Mouse (Mus musculus) forebrain, embryonic 14.5 days (tissue): Measurements from ENCODE around the gene Fbxo42. TPM values are rescaled to one million over a fixed set of nuclear protein-coding genes. Genes with fewer than 3 reads are reported as not detected.

Source experiments
- ATAC-seq: fragments of 200-750 bp; cut with Nextera tagmentation; 2 replicates; pipeline ENCODE4 v1.8.0; 2017; ENCODE audit warnings: mild to moderate bottlenecking, moderate library complexity
- DNase-seq: peaks from one replicate; pipeline ENCODE4 v3.0.0-alpha.2; 2015; ENCODE audit warnings: low spot score
- H3K27ac ChIP-seq: fragments of 300-500 bp; sonication (generic); 2 replicates; pipeline ENCODE4 v1.5.1; 2014; ENCODE audit warnings: low read depth, mild to moderate bottlenecking, control low read depth, low read length, moderate library complexity
- H3K27me3 ChIP-seq: fragments of 300-500 bp; sonication (generic); replicated peaks from 2 replicates; pipeline ENCODE4 v1.6.1; 2014; ENCODE audit warnings: low read length, control low read depth, mixed read lengths; ENCODE audit not compliant: control insufficient read depth, insufficient read depth
- H3K36me3 ChIP-seq: fragments of 300-500 bp; sonication (generic); 2 replicates; pipeline ENCODE4 v1.6.1; 2014; ENCODE audit warnings: low read length, control low read depth; ENCODE audit not compliant: control insufficient read depth, insufficient read depth
- H3K4me1 ChIP-seq: fragments of 300-500 bp; sonication (generic); 2 replicates; pipeline ENCODE4 v1.6.1; 2014; ENCODE audit warnings: antibody characterized with exemption, low read length, control low read depth; ENCODE audit not compliant: control insufficient read depth, insufficient read depth
- H3K4me2 ChIP-seq: fragments of 300-500 bp; sonication (generic); 2 replicates; pipeline ENCODE4 v1.6.1; 2014; ENCODE audit warnings: mild to moderate bottlenecking, control low read depth, low read length
- H3K4me3 ChIP-seq: fragments of 300-500 bp; sonication (generic); 2 replicates; pipeline ENCODE4 v1.5.1; 2014; ENCODE audit warnings: low read depth, low read length, control low read depth
- H3K9ac ChIP-seq: fragments of 300-500 bp; sonication (generic); 2 replicates; pipeline ENCODE4 v1.6.1; 2014; ENCODE audit warnings: mild to moderate bottlenecking, low read length, control low read depth, moderate library complexity
- H3K9me3 ChIP-seq: fragments of 300-500 bp; sonication (generic); replicated peaks from 2 replicates; pipeline ENCODE4 v1.6.1; 2016; ENCODE audit warnings: low read length, control low read depth, mixed read lengths; ENCODE audit not compliant: control insufficient read depth
- WGBS: fragments of 180-500 bp; shearing (Covaris S2); extraction: QIAGEN DNeasy Blood & Tissue Kit; methylation state at CpG from one replicate; pipeline ENCODE4 v1.1.7; 2014; 5-methylcytosine and 5-hydroxymethylcytosine counted together
- polyA plus RNA-seq: library from polyadenylated mRNA; unstranded; fragments of >200 nt; fragmentation: Nextera tagmentation; extraction: Ambion mirVana; gene quantifications from 2 replicates; pipeline ENCODE4 v1.2.1, GENCODE M21; 2014

Gene Fbxo42
- polyA plus RNA-seq, 1 experiment from 2014 or later, result 22.3 TPM

- no peak for DNase-seq
- Histone ChIP-seq H3K9ac (peak overlapping the region; percentile 69), H3K27me3 (no peaks in the 10 kb centered on the region), H3K36me3 (no peaks in the 10 kb centered on the region), H3K27ac (peak overlapping the region; percentile 66; the same call in 1 of the 2 replicates), H3K4me1 (peaks cover 10% of the 10 kb centered on the region), H3K4me3 (peak overlapping the region; percentile 47), H3K9me3 (no peaks in the 10 kb centered on the region), H3K4me2 (peak overlapping the region; percentile 92)
- ATAC-seq, result peak; percentile 43
- WGBS, result 27% methylated on average over 2 of the region's 2 CpGs
These were observed 65.6 kb downstream of the Fbxo42 start for GRCm38 (mm10) chr4:141213342-141213741.

- peak; percentile 84 for ATAC-seq
- Histone ChIP-seq H3K9ac (peak within 1 kb of the TSS; percentile 69), H3K4me2 (peak within 1 kb of the TSS; percentile 92), H3K36me3 (no peaks in the 10 kb centered on the region), H3K9me3 (no peaks in the 10 kb centered on the region), H3K27ac (peak within 1 kb of the TSS; percentile 66; the same call in 1 of the 2 replicates), H3K4me3 (peak within 1 kb of the TSS; percentile 47), H3K27me3 (no peaks in the 10 kb centered on the region), H3K4me1 (peaks cover 10% of the 10 kb centered on the region)
- under 1% methylated on average over 24 of the region's 24 CpGs for WGBS
- peak; percentile 98 for DNase-seq
These were observed 66.1 kb downstream of the Fbxo42 start, which contains the start of gene Rsg1 for GRCm38 (mm10) chr4:141213770-141214336. Gene Rsg1, plus strand, starts transcription at chr4:141213956.

GRCm38 (mm10) chr4:141214337-141214851 is 66.7 kb downstream of the Fbxo42 start:
- Histone ChIP-seq H3K27me3 (no peaks in the 10 kb centered on the region), H3K9ac (peak overlapping the region; percentile 69), H3K36me3 (peaks cover 1% of the 10 kb centered on the region; the same call in 1 of the 2 replicates), H3K9me3 (no peaks in the 10 kb centered on the region), H3K27ac (no peak overlapping the region; the same call in 1 of the 2 replicates), H3K4me1 (peaks cover 10% of the 10 kb centered on the region), H3K4me2 (peak overlapping the region; percentile 92), H3K4me3 (peak overlapping the region; percentile 47)
- peak; percentile 40 for ATAC-seq
- 2% methylated on average over 16 of the region's 16 CpGs for WGBS
- peak; percentile 38 for DNase-seq

- Histone ChIP-seq H3K4me1 (peaks cover 2% of the 10 kb centered on the region; the same call in 1 of the 2 replicates), H3K4me3 (no peak overlapping the region), H3K9me3 (no peaks in the 10 kb centered on the region), H3K36me3 (peaks cover 6% of the 10 kb centered on the region; the same call in 1 of the 2 replicates), H3K27ac (no peak overlapping the region), H3K9ac (no peak overlapping the region), H3K27me3 (no peaks in the 10 kb centered on the region), H3K4me2 (no peak overlapping the region)
- WGBS, result 94% methylated on average over 20 of the region's 20 CpGs
- no peak for ATAC-seq
- no peak for DNase-seq
These were observed 72.0 kb downstream of the Fbxo42 start for GRCm38 (mm10) chr4:141219583-141220213.

- WGBS, result 78% methylated on average over 2 of the region's 2 CpGs
- peaks cover 6% of the 10 kb centered on the region; the same call in 1 of the 2 replicates for H3K36me3 ChIP-seq
- no peak overlapping the region for H3K9ac ChIP-seq
- DNase-seq (no peak), ATAC-seq (no peak)
- no peak overlapping the region for H3K4me3 ChIP-seq
- H3K9me3 ChIP-seq, result no peaks in the 10 kb centered on the region
- no peaks in the 10 kb centered on the region for H3K4me1 ChIP-seq
- H3K27ac ChIP-seq, result no peak overlapping the region
- H3K27me3 ChIP-seq, result no peaks in the 10 kb centered on the region
- H3K4me2 ChIP-seq, result no peak overlapping the region
These were observed 74.1 kb downstream of the Fbxo42 start for GRCm38 (mm10) chr4:141221848-141222247.

GRCm38 (mm10) chr4:141222752-141223151 is 75.0 kb downstream of the Fbxo42 start:
- Histone ChIP-seq H3K9ac (no peak overlapping the region), H3K36me3 (peaks cover 6% of the 10 kb centered on the region; the same call in 1 of the 2 replicates), H3K4me3 (no peak overlapping the region), H3K4me1 (no peaks in the 10 kb centered on the region), H3K27ac (no peak overlapping the region), H3K9me3 (no peaks in the 10 kb centered on the region), H3K4me2 (no peak overlapping the region), H3K27me3 (no peaks in the 10 kb centered on the region)
- DNase-seq (no peak), ATAC-seq (no peak)
- 92% methylated on average over 5 of the region's 5 CpGs for WGBS

GRCm38 (mm10) chr4:141228687-141229086 is 81.0 kb downstream of the Fbxo42 start:
- no peaks in the 10 kb centered on the region for H3K9me3 ChIP-seq
- H3K27me3 ChIP-seq, result no peaks in the 10 kb centered on the region
- H3K4me3 ChIP-seq, result no peak overlapping the region
- WGBS, result 92% methylated on average over 7 of the region's 7 CpGs
- H3K9ac ChIP-seq, result no peak overlapping the region
- no peak for ATAC-seq
- DNase-seq, result no peak
- no peaks in the 10 kb centered on the region for H3K4me1 ChIP-seq
- H3K36me3 ChIP-seq, result no peaks in the 10 kb centered on the region
- H3K4me2 ChIP-seq, result no peak overlapping the region
- no peak overlapping the region for H3K27ac ChIP-seq

GRCm38 (mm10) chr4:141233196-141233595 is 85.5 kb downstream of the Fbxo42 start:
- ATAC-seq (no peak), DNase-seq (no peak)
- 93% methylated on average over 4 of the region's 4 CpGs for WGBS
- Histone ChIP-seq H3K36me3 (no peaks in the 10 kb centered on the region), H3K27me3 (peaks cover under 1% of the 10 kb centered on the region; the same call in 1 of the 2 replicates), H3K9me3 (no peaks in the 10 kb centered on the region), H3K4me3 (no peak overlapping the region), H3K4me2 (no peak overlapping the region), H3K9ac (no peak overlapping the region), H3K4me1 (no peaks in the 10 kb centered on the region), H3K27ac (no peak overlapping the region)
